Mouse (Mus musculus): ENCODE data around the gene Agpat3.

- no peak for TF ChIP-seq CTCF (IDR thresholded peaks at IDR 0.05; ENCODE audit: borderline replicate concordance, insufficient read depth, low read length)
- TF ChIP-seq POLR2A (IDR thresholded peaks at IDR 0.05; ENCODE audit: low read depth, low read length) = no peak
Observed at GRCm38 (mm10) chr10:78322806-78323205, 29.5 kb downstream of the Agpat3 start.
